Mouse (Mus musculus): ENCODE results near the gene Stk32b.

DNA sequence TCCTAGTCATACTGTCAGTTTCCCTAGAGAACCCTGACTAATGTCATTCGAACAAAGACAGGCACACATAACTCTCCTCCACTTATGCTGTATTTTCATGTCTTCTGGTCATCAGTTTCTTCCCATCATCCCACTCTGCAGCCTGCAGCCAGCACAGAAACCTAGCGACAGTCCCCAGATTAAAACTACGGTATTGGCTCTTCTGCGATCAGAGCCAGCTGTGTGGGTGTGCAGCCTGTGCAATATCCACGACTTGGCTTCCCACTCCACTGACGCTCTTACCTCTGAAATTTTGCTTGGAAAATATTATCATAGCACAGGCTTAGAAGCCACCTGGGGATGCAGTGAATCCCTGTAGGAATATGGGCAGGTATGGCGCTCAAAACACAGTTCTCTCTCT, 19.7 kb downstream of the Stk32b start:
- no peak for TF ChIP-seq CTCF (IDR thresholded peaks at IDR 0.05; ENCODE audit: low read depth)
- TF ChIP-seq EP300 (optimal IDR thresholded peaks at IDR 0.05): no peak
